Mouse (Mus musculus): ENCODE data around the gene Selplg. TPM values are rescaled to one million over a fixed set of nuclear protein-coding genes. Genes with fewer than 3 reads are reported as not detected.

Gene Selplg
- polyA plus RNA-seq (2012; rRNA removed): 7.0 and 7.7 TPM in 2 replicates

GRCm38 (mm10) chr5:113832490-113832901 lies at the start of gene Selplg:
TSS of gene Selplg (minus strand) at chr5:113832644.

GRCm38 (mm10) chr5:113800280-113800679 lies 32.2 kb downstream of the Selplg start, which contains the start of gene Tmem119:
TSS of gene Tmem119 (minus strand) at chr5:113800516.

GRCm38 (mm10) chr5:113772450-113772895 lies 60.0 kb downstream of the Selplg start, which contains the start of the genes Sart3 and Iscu:
TSS of gene Sart3 (minus strand) at chr5:113772510.
TSS of gene Iscu (plus strand) at chr5:113772748.

Other genes with a start within 250 kb of the Selplg start
- 1.0 and 1.5 TPM in 2 replicates for gene Cmklr1, start 182.2 kb downstream of the Selplg start, polyA plus RNA-seq (2012; rRNA removed)
- not detected in 2 replicates for gene 1700069L16Rik, start 107.9 kb downstream of the Selplg start, polyA plus RNA-seq (2012; rRNA removed)
- 1.2 and 1.3 TPM in 2 replicates for gene Ficd, start 96.8 kb downstream of the Selplg start, polyA plus RNA-seq (2012; rRNA removed)
- 14.1 and 16.3 TPM in 2 replicates for gene Sart3, start 60.1 kb downstream of the Selplg start, polyA plus RNA-seq (2012; rRNA removed)
- 63.1 and 64.8 TPM in 2 replicates for gene Iscu, start 59.9 kb downstream of the Selplg start, polyA plus RNA-seq (2012; rRNA removed)
- gene Tmem119, start 32.1 kb downstream of the Selplg start, polyA plus RNA-seq (2012; rRNA removed): 0.73 and 1.1 TPM in 2 replicates
- 25.3 and 27.4 TPM in 2 replicates for gene Coro1c, start 76.1 kb upstream of the Selplg start, polyA plus RNA-seq (2012; rRNA removed)
- gene Ssh1, start 161.2 kb upstream of the Selplg start, polyA plus RNA-seq (2012; rRNA removed): 4.8 and 5.0 TPM in 2 replicates
- gene Dao, start 171.1 kb upstream of the Selplg start, polyA plus RNA-seq (2012; rRNA removed): 0.02 and 0.06 TPM in 2 replicates
- gene Usp30, start 232.8 kb upstream of the Selplg start, polyA plus RNA-seq (2012; rRNA removed): 3.7 TPM in 2 replicates

Data from liver, embryonic 14 days (tissue).